Mouse (Mus musculus): ENCODE measurements around the gene Slc7a15.
"Not testable (repeated sequence)": the region's sequence is repeated elsewhere in the genome, so short reads cannot be mapped to it uniquely, and the experiment has no call there.

Slc7a15 gene

DNA sequence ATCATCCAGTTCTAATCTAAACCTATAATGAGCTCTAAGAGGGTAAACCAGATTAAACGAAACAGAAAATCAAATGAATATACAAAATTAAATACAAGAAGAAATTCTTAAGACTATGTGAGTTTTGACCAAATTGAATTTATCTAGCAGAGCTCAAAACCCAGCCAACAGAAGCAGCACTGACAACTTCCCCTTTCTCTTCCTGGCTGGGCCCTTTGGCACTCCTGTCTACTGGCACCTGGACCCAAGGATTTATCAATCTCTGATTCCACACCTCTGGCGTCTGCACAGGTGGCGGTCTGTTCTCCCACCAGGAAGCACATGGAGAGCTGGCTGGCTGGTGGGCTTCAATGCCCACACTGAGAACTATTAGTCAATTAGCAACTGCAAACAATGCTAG is 39.0 kb downstream of the Slc7a15 start:
- DNase-seq (ENCODE audit: low spot score), result not testable (repeated sequence)

DNA sequence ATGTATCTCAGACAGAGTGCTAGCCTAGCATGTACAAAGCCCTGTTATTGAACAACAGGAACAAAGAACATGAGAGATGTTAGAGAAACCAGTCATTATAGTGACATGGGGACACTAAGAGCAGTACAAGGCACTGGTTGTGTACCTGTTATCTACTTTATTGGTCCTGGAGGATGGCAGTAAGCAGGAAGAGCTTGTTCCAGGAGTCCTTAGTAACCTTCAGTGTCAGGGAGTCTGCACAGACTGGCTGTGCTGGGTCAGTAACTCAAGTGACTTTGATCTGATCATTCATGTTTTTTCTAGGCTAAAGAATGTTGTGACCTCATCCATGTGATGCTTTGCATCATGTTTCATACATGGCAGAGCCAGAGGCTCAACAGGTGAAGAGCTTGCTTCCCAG is 42.7 kb downstream of the Slc7a15 start:
- DNase-seq (ENCODE audit: low spot score), result no peak

DNA sequence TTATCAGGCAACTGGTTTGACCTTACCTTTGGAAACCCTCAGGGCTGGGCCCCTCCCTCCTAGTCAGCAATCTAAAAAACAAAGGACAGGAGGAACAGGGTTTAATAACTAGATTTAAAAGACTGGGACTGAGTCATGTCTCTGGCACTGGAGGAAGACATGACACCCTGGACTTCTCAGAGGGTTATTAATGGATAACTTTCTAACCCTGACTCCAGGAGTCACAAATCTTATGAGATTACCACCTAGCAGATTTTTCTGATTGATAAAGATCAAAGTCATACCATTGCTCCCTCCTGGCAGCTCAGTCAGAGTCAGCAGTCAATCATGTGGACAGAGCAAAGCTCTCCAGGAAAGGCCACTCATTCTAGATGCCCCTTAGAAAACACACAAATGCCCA is 43.4 kb downstream of the Slc7a15 start:
- no peak for DNase-seq (ENCODE audit: low spot score)

DNA sequence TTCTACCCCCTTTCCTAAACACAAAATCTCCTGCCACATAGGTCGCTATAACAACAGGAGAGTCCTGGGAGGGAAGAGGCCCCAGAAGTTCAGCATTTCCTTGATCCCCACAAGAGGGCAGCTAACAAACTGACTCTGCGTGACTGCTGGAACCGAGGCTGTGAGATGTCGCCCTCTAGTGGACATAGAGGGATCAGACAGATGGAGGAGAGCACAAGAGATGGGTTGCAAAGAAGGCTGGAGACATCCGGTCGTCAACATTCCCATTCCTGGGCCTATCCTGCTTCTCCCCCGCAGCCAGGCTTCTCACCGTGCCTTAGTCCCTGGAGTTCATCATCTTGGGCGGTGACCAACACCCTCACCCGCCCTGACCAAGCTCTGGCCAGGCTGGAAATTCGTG is 51.5 kb downstream of the Slc7a15 start:
- peak; percentile 48 for DNase-seq (ENCODE audit: low spot score)

DNA sequence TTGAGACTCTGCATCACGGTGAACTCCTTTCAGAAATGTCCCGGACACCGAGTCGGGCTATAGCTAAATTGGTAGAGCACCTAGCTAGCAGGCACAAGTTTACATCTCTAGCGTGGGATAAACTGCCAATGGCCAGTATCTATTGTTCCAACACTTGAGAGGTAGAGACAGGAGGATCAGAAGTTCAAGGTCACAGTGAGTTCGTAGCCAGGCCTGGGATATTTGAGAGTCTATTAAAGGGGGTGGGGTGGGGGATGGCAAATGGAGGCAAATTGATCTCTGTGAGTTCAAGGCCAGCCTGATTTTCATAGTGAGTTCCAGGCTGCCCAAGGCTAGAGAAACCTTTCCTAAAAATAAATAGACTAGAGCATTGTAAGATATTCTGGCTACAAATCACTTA is 52.1 kb downstream of the Slc7a15 start:
- DNase-seq (ENCODE audit: low spot score), result no peak

DNA sequence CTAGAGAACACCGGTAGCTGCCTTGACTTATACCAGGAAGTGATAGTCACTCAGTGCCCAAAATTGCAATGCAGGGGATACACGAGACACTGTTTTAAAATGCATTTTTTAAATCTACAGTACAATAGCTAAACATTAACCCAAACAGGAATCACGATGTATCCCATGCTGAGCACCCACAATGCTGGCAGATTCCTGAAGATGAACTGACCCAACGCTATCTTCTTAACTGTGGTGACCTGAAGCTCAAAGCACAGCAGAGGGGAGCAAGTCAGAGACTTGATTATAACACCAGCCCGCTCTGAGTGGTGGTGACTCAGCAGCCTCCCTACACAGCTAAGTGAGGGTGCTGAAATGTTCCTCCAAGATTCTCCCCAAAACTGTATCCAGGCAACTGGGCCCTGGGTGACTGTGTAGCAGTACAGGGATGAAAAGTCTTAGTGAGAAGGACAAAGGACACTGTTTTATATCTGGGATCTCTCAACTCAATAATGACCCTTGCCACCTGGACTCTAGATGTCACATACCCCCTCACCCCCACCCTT is 53.7 kb downstream of the Slc7a15 start:
- DNase-seq (ENCODE audit: low spot score), result no peak

DNA sequence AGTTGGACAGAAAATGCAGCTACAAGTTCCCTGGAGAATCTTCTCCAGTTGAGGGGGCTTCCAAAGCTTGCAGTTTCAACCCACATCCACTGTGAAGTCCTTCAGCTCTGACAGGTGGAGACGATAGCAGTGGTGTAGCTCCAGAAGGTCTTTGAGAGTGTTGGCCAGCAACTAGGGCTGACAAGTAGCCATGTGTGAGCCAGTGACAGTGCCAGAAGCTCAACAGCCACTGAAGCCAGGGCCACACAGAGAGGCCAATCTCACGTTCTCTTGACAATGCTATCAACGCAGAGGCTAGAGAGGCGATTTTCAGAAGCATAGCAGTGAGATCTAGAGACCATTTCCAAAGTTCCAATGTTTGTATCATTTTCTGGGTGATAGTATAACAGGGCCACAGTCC is 56.5 kb downstream of the Slc7a15 start:
- DNase-seq (ENCODE audit: low spot score), result no peak

DNA sequence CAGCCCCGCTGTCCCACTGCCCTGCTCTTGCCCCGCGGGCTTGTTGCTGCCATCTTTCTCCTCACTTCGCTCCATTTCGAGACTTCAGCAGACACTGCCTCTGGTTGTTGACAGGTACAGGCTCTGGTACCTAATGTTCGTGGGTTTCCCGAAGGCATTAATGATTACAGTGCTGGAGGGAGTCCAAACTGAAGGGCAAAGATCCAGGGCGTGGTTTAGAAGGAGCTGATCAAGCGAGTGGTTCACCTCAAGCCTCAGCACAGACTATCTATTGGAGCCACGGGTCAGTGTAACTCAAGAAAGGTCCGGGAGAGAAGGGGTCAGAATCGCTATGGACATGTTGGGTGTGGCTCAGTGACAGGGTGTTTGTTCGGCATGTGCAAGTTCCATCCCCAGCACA is 59.4 kb downstream of the Slc7a15 start:
- DNase-seq (ENCODE audit: low spot score), result no peak

DNA sequence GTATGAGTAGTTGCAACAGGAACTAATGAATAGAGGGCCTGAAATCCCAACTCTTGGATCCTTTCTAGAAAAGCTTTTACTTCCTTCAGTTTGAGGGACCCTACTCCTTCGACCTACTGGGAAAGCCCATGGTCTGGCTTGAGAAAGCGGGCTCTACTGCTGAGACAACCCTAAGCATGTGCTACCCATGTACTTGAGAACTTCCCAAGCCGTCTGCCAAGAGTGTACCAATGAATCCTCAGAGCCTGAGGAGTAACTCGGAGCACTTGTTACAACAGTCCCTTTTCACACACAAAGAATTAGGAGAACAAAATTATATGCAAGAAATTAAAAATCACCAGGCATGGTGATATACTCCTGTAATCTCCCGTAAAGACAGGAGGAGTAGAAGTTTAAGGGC is 61.6 kb downstream of the Slc7a15 start:
- DNase-seq (ENCODE audit: low spot score), result no peak

DNA sequence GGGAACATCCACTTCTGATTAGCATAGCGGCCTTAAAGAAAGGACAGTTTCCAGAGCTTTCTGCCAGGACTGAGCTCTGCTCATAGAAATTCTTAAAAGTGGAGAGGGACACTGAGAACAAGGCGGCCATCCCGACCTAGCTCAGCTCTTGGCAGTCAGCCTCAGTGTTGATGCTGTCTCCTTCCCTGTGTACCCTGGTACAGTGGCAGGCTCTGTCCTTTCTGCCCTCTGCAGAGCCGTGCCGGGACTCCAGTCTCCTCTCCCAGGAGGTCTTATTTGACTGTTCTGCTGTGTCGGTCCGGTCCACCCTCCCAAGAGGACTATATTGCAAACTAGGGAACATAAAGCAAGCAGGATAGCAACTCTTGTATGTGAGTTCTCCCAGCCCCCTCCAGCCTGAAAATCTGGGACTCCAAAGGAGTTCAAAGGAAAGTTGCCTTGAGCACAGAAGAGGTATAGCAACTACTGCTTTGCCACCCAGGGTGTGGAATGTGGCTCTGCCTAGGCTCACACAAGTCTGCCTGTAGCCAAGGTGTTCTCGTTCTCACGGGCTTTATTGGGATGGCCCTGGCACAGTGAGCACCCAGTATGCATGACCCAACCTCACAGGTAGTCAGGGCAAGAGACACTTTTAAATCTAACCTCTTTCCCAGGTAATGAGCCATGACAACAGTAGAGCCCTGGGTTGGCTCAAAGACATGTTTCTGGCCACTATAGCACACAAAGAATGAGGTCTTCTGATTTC is 62.5 kb downstream of the Slc7a15 start:
- DNase-seq (ENCODE audit: low spot score), result no peak

DNA sequence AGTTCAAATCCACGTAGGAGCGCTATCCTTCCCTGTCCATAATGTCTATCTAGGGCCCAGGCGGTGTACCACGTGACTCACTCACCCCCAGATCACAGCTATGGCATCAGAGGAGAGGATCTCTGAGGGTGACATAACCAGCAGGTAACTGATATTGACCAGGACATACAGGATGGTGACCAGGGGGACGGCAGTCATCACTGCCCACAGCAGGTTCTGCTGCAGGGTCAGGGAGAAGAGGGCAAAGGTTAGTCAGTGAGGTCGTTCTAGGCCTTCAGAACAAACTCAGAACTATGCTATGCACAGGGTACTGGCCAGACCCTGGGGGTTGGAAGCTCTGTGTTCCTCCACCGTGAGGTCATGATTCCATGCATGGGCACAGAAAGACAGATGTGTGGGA is 63.3 kb downstream of the Slc7a15 start:
- no peak for DNase-seq (ENCODE audit: low spot score)

DNA sequence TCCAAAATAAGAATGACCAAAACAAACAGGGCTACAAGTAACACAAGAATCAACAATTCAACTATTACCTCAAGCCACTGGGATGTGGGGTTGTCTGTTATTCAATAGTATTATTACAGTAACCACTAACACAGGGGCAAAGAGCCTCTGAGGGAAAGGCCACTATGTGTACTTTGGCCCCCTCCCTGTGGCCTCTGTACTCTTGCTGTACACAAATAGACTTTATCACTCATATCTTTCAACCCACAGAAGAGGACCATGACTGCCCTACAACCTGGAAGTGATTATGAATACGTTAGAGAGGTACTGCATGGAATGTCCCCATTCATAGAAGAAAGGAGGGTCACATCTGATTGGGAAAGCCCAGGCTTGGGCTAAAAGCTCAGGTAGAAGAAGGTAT is 64.0 kb downstream of the Slc7a15 start:
- DNase-seq (ENCODE audit: low spot score), result no peak

DNA sequence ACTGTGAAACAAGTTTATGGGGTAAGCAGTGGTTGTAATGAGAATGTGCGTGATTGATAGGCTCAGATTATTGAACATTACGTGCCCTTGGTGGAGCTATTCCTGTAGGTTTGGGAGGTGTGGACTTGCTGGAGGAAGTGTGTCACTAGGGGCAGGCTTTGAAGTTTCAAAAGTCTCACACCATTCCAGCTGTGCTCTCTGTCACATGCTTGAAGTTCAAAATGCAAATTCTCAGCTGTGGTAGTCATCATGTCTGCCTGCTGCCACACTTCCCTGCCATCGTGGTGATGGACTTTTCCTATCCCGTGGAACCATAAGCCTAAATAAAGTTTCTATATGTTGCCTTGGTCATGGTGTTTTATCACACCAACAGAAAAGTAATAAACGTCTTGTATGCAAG is 71.1 kb downstream of the Slc7a15 start:
- DNase-seq (ENCODE audit: low spot score), result no peak

DNA sequence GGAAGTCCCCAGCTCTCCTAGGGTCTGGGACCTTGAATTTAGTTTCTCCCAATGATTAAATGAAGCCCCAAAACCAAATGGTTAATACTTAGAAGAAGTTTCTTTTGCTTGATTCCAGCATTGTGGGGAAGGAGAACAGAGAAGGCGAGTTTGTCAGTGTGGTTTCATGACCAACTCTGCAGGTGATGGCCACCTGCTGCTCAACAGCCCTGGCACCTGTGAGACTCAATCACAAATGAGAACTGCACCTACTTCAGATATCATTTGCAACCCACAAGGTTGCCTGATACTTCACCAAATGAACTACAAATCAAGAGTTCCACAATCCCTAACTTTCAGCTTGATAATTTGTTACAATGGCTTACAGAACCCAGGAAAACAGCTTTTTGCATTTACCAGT is 71.7 kb downstream of the Slc7a15 start:
- no peak for DNase-seq (ENCODE audit: low spot score)

DNA sequence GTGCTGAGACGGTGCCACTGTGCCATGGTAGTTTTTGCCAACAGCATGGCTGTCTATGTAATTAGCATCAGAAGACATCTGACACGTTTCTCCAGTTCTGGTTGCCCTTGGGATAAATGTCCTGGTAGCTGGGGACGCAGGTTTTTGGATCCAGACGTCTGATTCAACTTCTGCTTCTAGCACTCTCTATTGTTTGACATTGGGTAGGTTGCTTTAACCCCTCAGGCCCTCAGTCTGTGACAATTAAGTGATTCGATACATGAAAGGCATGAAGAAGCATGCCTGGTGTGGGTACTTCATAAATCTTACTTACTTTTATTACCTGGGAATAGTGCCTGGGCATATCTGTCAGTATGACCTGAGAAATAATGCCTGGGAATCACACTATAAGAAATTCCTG is 74.8 kb downstream of the Slc7a15 start:
- DNase-seq (ENCODE audit: low spot score), result no peak

DNA sequence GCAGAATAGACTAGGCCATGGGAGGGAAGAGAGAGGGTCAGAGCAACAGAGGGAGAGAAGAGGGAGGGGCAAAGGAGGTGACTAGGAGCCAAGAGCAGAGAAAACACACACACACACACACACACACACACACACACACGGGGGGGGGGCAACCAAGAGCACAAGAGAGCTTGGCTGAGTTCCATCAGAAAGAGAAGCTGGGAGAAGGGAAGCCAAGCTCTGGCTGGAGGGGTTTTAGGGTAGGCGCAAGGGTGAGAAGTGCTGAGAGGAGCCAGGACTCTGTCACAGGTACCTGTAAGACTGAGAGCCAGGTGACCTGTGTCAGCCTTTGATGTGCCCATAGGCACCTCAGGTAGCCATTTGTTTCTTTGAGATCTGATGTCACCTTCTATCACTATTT is 76.2 kb downstream of the Slc7a15 start:
- DNase-seq (ENCODE audit: low spot score), result no peak

DNA sequence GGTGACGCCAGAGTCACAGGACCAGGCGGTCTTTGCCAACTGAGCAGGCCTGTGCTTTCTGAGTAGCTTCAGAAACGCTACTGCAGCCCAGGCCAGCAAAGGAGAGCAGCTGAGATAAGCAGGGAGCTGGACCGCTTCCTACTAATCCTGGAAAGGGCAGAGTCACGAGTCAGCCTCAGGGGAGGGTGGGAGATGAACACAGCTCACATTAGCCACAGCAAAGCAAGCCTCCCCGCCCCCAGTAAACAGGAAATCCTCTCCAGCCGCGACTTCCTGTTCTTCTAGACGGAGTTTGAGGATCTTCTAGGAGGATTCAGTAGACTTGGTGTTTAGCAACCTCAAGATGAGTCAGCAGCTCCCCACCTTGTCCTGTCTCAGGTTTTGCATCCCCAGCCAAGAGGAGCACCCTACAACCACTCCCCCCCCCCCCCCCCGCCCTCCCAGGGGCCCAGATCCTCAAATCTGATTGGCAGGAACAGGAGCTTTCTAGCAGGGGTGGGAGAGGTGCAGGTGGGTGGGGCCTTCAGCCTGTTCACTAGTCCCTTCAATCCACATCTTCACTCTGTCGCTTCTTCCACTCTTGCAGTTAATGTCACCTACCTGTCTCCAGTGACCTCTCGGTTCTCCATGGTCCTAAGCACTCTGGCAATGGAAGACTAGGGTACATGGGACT is 77.4 kb downstream of the Slc7a15 start:
- peak; percentile 20 for DNase-seq (ENCODE audit: low spot score)

DNA sequence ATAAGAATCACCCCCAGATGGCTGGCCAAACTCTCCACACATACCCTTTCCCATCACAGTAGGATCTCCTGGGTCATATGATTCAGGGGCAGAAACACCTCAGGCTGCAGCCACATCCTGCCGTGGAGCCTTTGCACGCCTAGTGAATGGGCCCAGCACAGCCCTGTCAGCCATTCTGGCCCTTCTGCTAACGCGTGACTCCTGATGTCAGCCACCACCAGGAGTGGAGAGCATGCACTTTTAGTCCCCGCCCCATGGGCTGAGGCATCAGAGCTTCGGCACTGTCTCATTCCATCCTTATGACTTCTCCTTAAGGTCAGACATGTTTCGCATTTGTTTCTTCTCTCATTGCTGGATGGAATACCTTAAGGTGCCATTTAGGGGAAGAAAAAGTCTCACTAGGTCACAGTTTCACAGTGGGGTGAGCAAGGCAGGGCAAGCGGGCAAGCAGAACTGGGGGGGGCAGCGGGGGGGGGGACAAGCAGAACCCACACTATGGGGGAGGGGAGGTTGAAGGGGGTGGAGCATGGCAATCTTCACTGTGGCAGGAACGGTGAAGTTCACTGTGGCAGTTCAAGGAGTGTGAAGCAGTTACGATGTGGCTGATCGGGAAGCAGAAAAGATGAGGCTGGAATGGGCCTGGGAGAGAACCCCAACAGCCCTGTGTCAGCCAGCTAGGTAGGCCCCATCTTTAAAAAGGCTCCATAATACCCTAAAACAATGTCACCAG is 79.3 kb downstream of the Slc7a15 start:
- no peak for DNase-seq (ENCODE audit: low spot score)

DNA sequence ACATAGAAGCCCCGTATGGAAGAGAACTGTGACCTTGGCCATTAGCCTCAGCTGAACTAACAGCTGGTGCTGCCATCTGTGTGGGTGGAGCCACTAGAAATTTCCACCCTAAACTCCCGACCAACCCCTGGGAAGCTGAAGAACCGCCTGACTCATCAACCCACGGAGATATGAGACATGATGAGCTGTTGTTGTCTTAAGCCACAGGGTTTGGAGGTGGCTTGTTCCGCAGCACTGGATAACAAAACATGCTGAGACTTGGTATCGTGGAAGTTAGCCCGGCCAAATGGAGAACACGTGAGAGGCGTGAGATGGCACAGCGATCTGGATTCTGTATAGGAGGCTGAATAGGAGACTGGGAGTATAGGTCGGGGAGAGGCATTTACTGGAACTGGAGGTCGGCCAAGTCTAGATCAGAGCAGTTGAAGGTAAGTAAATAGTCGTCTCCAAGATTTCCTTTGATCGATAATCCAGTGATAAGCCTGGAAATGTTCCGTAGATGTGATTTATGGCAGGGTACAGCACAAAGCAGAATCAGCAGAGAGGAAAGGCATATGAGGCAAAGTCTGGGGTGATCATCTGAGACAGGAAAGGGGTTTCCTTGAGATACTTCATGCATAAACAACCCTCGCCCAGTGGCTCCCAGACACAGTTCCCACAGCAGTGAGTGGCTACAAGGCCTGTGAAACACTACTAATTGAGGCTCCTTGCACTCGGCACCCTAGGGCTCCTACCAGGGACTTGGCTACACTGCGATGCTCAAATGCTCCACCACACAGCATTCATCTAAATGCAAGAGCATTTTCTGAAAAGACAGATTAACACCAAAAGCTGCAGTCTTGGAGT is 87.6 kb downstream of the Slc7a15 start:
- no peak for DNase-seq (ENCODE audit: low spot score)

DNA sequence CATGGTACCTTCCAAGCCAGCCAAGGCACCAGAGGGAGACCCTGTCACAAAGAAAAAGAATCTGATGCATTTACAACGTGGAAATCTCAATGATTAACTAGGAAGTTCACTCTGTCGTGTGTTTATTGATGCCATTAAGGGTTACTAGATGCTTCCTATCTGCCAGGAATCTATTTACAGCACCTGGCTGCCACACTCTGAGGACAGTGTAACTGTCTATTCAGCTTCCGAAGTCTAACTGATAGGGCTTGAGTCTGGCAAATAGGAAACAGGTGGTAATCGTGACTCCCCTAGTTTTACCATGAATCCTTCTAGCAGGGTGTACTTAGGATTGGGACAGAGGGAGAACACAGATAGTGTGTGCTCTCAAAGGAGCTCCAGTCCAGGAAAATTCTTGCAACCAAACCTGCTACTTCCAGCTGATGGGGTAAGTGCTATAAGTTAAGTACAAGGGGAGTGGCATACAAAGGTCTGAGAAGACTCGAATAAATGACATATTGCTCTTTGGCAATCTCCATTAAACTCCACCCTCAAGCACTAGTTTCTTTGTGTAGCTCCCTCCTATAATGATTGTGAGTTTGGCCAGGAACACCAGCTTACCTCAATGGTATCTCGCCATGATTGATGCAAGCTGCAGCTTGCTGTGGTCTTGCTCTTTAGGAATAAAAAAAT is 88.4 kb downstream of the Slc7a15 start:
- no peak for DNase-seq (ENCODE audit: low spot score)

DNA sequence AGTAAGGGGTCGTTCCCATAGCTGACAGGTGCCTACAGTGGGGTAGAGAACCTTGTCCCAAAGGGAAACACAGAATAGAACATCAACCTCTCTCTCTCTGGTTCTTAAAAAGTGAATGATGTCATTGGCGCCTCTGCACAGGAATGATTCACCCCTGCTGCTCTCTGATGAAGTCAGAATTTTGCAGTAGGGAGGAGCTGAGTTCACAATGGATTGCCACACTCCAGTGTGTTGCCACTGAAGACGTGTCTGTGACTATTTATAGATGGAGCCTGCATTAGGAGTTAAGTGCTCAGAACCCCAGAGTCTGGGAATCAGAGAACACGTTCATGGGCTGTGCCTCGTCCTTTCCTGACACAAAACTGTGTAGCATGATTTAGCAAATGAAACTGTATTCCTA is 89.2 kb downstream of the Slc7a15 start:
- no peak for DNase-seq (ENCODE audit: low spot score)

All from urinary bladder, postnatal 25 days (tissue).